Mouse (Mus musculus) heart, embryonic 12.5 days (tissue): Measurements from ENCODE around the gene Acvr2b. TPM values are rescaled to one million over a fixed set of nuclear protein-coding genes. Genes with fewer than 3 reads are reported as not detected.

ENCODE experiments used
- ATAC-seq: fragments of 200-750 bp; cut with Nextera tagmentation; 2 replicates; pipeline ENCODE4 v1.8.0; 2017; ENCODE audit warnings: moderate TSS enrichment, moderate library complexity; ENCODE audit not compliant: insufficient number of reproducible peaks, low FRiP score
- H3K27ac ChIP-seq: fragments of 300-500 bp; sonication (generic); 2 replicates; pipeline ENCODE4 v1.5.1; 2016; ENCODE audit warnings: mild to moderate bottlenecking, moderate library complexity; ENCODE audit not compliant: poor library complexity, severe bottlenecking
- H3K27me3 ChIP-seq: fragments of 300-500 bp; sonication (generic); replicated peaks from 2 replicates; pipeline ENCODE4 v1.6.1; 2016; ENCODE audit warnings: mild to moderate bottlenecking, moderate library complexity
- H3K36me3 ChIP-seq: fragments of 300-500 bp; sonication (generic); 2 replicates; pipeline ENCODE4 v1.6.1; 2016; ENCODE audit warnings: mild to moderate bottlenecking, moderate library complexity
- H3K4me1 ChIP-seq: fragments of 300-500 bp; sonication (generic); replicated peaks from 2 replicates; pipeline ENCODE4 v1.6.1; 2016; ENCODE audit warnings: mild to moderate bottlenecking
- H3K4me2 ChIP-seq: fragments of 300-500 bp; sonication (generic); 2 replicates; pipeline ENCODE4 v1.6.1; 2016; ENCODE audit warnings: mild to moderate bottlenecking, moderate library complexity
- H3K4me3 ChIP-seq: fragments of 300-500 bp; sonication (generic); 2 replicates; pipeline ENCODE4 v1.5.1; 2016; ENCODE audit warnings: mild to moderate bottlenecking
- H3K9ac ChIP-seq: fragments of 300-500 bp; sonication (generic); 2 replicates; pipeline ENCODE4 v1.6.1; 2016; ENCODE audit warnings: mild to moderate bottlenecking, moderate library complexity
- H3K9me3 ChIP-seq: fragments of 300-500 bp; sonication (generic); replicated peaks from 2 replicates; pipeline ENCODE4 v1.6.1; 2016; ENCODE audit warnings: mild to moderate bottlenecking, moderate library complexity
- WGBS: fragments of 180-500 bp; shearing (Covaris S2); methylation state at CpG from one replicate; pipeline ENCODE4 v1.1.7; 2016; 5-methylcytosine and 5-hydroxymethylcytosine counted together
- polyA plus RNA-seq: library from polyadenylated mRNA; unstranded; fragments of >200 nt; fragmentation: Nextera tagmentation; extraction: Ambion mirVana; gene quantifications from 2 replicates; pipeline ENCODE4 v1.2.1, GENCODE M21; 2016

The Acvr2b gene
- polyA plus RNA-seq, 1 experiment from 2014 or later = 28.9 TPM

DNA sequence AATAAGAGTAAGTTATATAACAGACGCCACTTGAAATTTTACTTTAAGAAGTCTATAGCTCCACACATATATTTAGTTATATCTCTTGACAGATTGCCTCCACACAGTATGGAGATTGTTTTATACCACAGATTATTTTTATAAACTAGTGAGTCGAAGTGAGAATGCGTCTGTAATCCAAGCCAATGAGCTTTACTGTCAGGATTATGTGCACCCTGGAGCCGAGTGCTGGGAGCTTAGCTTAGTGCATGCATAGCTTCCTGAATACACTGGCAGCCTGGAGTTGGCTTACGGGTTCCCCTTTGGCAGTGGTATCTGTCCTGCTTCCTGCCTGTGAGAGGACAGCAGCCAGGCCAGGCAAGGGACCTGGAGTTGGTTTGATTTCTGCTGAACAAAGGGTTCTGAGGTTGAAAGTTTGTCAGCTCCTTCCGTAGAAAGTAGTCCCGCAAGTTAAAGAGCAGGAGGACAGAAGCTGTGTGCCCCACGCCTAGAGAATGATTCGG lies 36.6 kb downstream of the Acvr2b start:
- Histone ChIP-seq H3K36me3 (peaks cover 40% of the 10 kb centered on the region), H3K4me3 (no peak overlapping the region), H3K27ac (no peak overlapping the region), H3K9ac (no peak overlapping the region), H3K27me3 (no peaks in the 10 kb centered on the region), H3K4me2 (no peak overlapping the region), H3K9me3 (no peaks in the 10 kb centered on the region), H3K4me1 (no peaks in the 10 kb centered on the region)
- ATAC-seq = no peak
- 79% methylated on average over 9 of the region's 9 CpGs for WGBS

- H3K27me3 ChIP-seq = no peaks in the 10 kb centered on the region
- under 1% methylated on average over 52 of the region's 52 CpGs for WGBS
- ATAC-seq = peak; percentile 92
Measured at GRCm38 (mm10) chr9:119444738-119445429, 43.0 kb downstream of the Acvr2b start, which contains the start of gene Exog. Exog (plus strand) TSS chr9:119444943.

DNA sequence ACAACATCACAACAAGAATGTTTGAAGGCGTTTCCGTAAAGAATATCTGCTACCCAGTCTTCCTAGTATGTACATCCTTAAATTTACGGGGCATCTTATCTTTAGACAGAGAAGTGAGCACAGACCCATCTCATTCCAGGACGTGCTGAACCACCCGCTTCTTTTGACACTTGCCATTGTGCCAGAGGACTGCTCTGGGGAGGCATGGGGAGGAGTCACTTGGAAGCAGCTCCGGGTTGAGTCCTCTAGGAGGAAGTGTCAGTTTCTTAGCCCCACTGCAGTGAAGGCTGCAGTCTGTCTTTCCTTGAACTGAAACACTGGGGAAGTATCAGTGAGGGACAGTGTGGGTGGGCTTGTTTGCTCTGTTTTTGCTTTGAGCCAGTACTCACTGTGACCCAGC lies 43.8 kb downstream of the Acvr2b start:
- Histone ChIP-seq H3K27ac (no peak overlapping the region), H3K4me1 (peaks cover 7% of the 10 kb centered on the region), H3K4me3 (peak overlapping the region; percentile 81), H3K9ac (peak overlapping the region; percentile 81), H3K27me3 (no peaks in the 10 kb centered on the region), H3K4me2 (peak overlapping the region; percentile 91), H3K36me3 (peaks cover 39% of the 10 kb centered on the region), H3K9me3 (no peaks in the 10 kb centered on the region)
- no peak for ATAC-seq
- 25% methylated on average over 6 of the region's 6 CpGs for WGBS

More at GRCm38 (mm10) chr9:119444738-119445429, 43.0 kb downstream of the Acvr2b start, which contains the start of gene Exog:
- peak within 1 kb of the TSS; percentile 81 for H3K9ac ChIP-seq
- H3K4me1 ChIP-seq = peaks cover 7% of the 10 kb centered on the region
- H3K27ac ChIP-seq = peak within 1 kb of the TSS; percentile 23; the same call in 1 of the 2 replicates
- peak within 1 kb of the TSS; percentile 81 for H3K4me3 ChIP-seq
- H3K4me2 ChIP-seq = peak within 1 kb of the TSS; percentile 91
- H3K9me3 ChIP-seq = no peaks in the 10 kb centered on the region
- peaks cover 33% of the 10 kb centered on the region for H3K36me3 ChIP-seq

- 84% methylated on average over 14 of the region's 14 CpGs for WGBS
- H3K9me3 ChIP-seq = no peaks in the 10 kb centered on the region
- no peak overlapping the region for H3K4me2 ChIP-seq
- no peak overlapping the region for H3K27ac ChIP-seq
- no peak overlapping the region for H3K4me3 ChIP-seq
- no peak for ATAC-seq
- no peaks in the 10 kb centered on the region for H3K27me3 ChIP-seq
- H3K36me3 ChIP-seq = peaks cover 52% of the 10 kb centered on the region
- no peak overlapping the region for H3K9ac ChIP-seq
- H3K4me1 ChIP-seq = peaks cover 28% of the 10 kb centered on the region
Measured at GRCm38 (mm10) chr9:119455967-119456366, 54.0 kb downstream of the Acvr2b start.

DNA sequence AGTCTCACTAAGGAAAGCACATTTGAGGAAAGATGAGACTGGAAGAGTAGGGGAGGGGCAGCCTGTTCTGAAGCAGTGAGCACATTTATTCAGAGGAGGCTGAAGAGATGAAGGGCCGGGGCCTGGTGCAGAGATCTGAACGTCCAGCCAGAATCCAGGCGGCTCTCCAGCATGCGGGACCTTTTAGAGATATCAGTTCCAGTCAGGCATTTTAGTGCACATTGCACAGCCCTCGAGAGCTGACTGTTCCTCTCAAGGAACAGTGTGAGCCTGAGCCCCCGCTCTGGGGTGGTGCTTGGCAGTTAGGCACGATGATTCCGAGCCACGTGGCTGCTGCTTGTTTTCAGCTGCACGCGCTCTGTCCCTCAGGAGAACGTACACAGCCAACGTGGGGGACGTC lies 55.2 kb downstream of the Acvr2b start:
- H3K4me2 ChIP-seq = no peak overlapping the region; the same call in 1 of the 2 replicates
- no peak overlapping the region for H3K4me3 ChIP-seq
- 58% methylated on average over 14 of the region's 14 CpGs for WGBS
- H3K36me3 ChIP-seq = peaks cover 45% of the 10 kb centered on the region
- no peak overlapping the region for H3K9ac ChIP-seq
- peaks cover 28% of the 10 kb centered on the region for H3K4me1 ChIP-seq
- no peak overlapping the region for H3K27ac ChIP-seq
- no peaks in the 10 kb centered on the region for H3K9me3 ChIP-seq
- ATAC-seq = peak; percentile 30; the same call in 1 of the 2 replicates
- no peaks in the 10 kb centered on the region for H3K27me3 ChIP-seq

DNA sequence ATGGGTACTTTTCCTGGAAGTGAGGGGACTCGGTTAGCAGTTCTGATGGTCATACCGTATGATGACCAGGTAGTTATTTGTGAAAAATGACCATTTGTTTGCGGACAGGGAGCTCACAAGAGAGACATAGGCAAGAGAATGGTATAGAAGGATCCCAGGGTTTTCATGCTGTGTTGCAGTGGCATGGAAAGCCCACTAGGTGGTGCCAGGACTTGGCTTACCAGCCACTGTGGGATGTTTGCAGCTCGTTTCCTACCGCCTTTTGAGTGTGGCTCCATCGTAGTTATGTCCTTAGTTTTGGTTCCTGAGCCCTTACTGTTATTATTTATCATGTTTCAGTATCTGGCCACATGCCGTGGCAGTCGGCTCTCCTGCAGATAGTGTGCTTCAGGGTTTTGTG lies 58.5 kb downstream of the Acvr2b start:
- peaks cover 55% of the 10 kb centered on the region for H3K36me3 ChIP-seq

GRCm38 (mm10) chr9:119465056-119465455 lies 63.1 kb downstream of the Acvr2b start:
- H3K9me3 ChIP-seq = no peaks in the 10 kb centered on the region
- 91% methylated on average over 6 of the region's 6 CpGs for WGBS
- H3K4me2 ChIP-seq = no peak overlapping the region
- H3K4me3 ChIP-seq = no peak overlapping the region
- H3K36me3 ChIP-seq = peaks cover 40% of the 10 kb centered on the region
- H3K27ac ChIP-seq = no peak overlapping the region
- peaks cover 35% of the 10 kb centered on the region for H3K4me1 ChIP-seq
- peaks cover 3% of the 10 kb centered on the region; the same call in 1 of the 2 replicates for H3K27me3 ChIP-seq
- ATAC-seq = no peak
- no peak overlapping the region for H3K9ac ChIP-seq

More for the DNA sequence above, 58.5 kb downstream of the Acvr2b start:
- no peaks in the 10 kb centered on the region for H3K27me3 ChIP-seq
- ATAC-seq = no peak
- no peak overlapping the region for H3K27ac ChIP-seq
- H3K4me2 ChIP-seq = no peak overlapping the region
- 46% methylated on average over 8 of the region's 8 CpGs for WGBS
- H3K9ac ChIP-seq = no peak overlapping the region
- H3K9me3 ChIP-seq = no peaks in the 10 kb centered on the region
- peaks cover 26% of the 10 kb centered on the region for H3K4me1 ChIP-seq
- H3K4me3 ChIP-seq = no peak overlapping the region

DNA sequence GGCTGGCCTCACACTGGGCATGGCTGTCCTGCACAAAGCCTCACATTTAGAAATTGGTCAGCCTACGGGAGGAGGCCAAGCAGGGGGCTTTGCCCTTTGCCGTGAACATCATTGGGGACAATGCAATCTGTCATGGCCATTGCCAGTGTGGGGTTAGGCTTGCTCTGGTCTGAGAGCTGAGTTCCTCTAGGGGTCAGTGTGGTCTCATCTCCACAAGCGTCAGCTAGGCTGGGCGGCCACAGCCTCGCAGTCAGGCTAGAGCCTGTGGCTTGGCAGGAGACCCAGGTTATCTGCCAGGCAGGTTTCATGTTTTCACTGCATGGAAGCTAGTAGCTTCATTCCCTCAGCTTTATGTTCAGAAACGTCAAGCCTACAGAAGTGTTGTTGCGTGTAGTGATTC lies 63.7 kb downstream of the Acvr2b start:
- H3K27ac ChIP-seq = no peak overlapping the region
- no peak overlapping the region for H3K9ac ChIP-seq
- WGBS = 60% methylated on average over 7 of the region's 7 CpGs
- peaks cover 3% of the 10 kb centered on the region; the same call in 1 of the 2 replicates for H3K27me3 ChIP-seq
- no peak for ATAC-seq
- H3K4me2 ChIP-seq = no peak overlapping the region
- no peak overlapping the region for H3K4me3 ChIP-seq
- H3K9me3 ChIP-seq = no peaks in the 10 kb centered on the region
- peaks cover 40% of the 10 kb centered on the region for H3K36me3 ChIP-seq
- H3K4me1 ChIP-seq = peaks cover 40% of the 10 kb centered on the region

- peaks cover 80% of the 10 kb centered on the region for H3K4me1 ChIP-seq
- WGBS = 17% methylated on average over 8 of the region's 8 CpGs
- peak; percentile 91 for ATAC-seq
Measured at GRCm38 (mm10) chr9:119469691-119470353, 67.9 kb downstream of the Acvr2b start.

DNA sequence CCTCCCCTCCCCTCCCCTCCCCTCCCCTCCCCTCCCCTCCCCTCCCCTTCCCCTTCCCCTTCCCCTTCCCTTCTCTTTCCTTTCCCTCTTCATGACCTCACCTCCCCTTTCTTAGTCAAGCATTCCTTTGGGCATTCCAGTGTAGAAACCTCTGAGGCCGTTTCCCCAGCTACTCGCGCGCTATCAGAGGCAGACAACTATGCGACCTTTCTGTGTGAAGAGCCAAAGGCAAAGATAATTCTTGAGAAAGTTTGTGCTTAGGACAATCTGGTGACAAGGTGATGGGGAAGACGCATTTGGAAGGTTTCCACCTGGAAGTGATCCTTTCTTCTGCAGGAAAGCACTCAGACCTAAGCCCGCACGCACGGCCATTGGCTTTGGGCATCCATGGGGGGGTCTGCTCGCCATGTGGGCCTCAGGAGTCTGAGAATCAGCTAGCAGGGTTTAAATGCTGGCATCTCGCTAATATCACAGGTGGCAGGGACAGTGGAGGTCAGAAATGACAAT lies 70.5 kb downstream of the Acvr2b start:
- H3K4me2 ChIP-seq = no peak overlapping the region
- H3K36me3 ChIP-seq = no peaks in the 10 kb centered on the region
- ATAC-seq = no peak
- peaks cover 8% of the 10 kb centered on the region for H3K27me3 ChIP-seq
- peaks cover 82% of the 10 kb centered on the region for H3K4me1 ChIP-seq
- H3K9me3 ChIP-seq = no peaks in the 10 kb centered on the region
- peak overlapping the region; percentile 14; the same call in 1 of the 2 replicates for H3K27ac ChIP-seq
- H3K4me3 ChIP-seq = no peak overlapping the region
- 44% methylated on average over 11 of the region's 11 CpGs for WGBS
- no peak overlapping the region for H3K9ac ChIP-seq

More at GRCm38 (mm10) chr9:119469691-119470353, 67.9 kb downstream of the Acvr2b start:
- Histone ChIP-seq H3K9ac (no peak overlapping the region), H3K4me2 (peak overlapping the region; percentile 27), H3K36me3 (peaks cover 9% of the 10 kb centered on the region), H3K9me3 (no peaks in the 10 kb centered on the region), H3K27ac (peak overlapping the region; percentile 83), H3K27me3 (peaks cover 3% of the 10 kb centered on the region; the same call in 1 of the 2 replicates), H3K4me3 (no peak overlapping the region)

GRCm38 (mm10) chr9:119473011-119473410 lies 71.1 kb downstream of the Acvr2b start:
- ATAC-seq = no peak
- Histone ChIP-seq H3K27ac (peak overlapping the region; percentile 14; the same call in 1 of the 2 replicates), H3K9me3 (no peaks in the 10 kb centered on the region), H3K4me3 (no peak overlapping the region), H3K9ac (no peak overlapping the region), H3K27me3 (peaks cover 8% of the 10 kb centered on the region), H3K4me1 (peaks cover 80% of the 10 kb centered on the region), H3K4me2 (no peak overlapping the region), H3K36me3 (no peaks in the 10 kb centered on the region)
- WGBS = 92% methylated on average over 1 of the region's 1 CpGs
